Mouse (Mus musculus): ENCODE data around the gene Tshz3.

Tshz3 gene

GRCm38 (mm10) chr7:36697856-36698588 lies at the start of gene Tshz3:
Tshz3 (plus strand) TSS chr7:36698118.
- DNase-seq (ENCODE audit: extremely low read depth, low read depth) = no peak

- DNase-seq (ENCODE audit: extremely low read depth, low read depth) = no peak
Measured at GRCm38 (mm10) chr7:36655931-36656330, 42.0 kb upstream of the Tshz3 start.

- DNase-seq (ENCODE audit: extremely low read depth, low read depth) = no peak
Measured at GRCm38 (mm10) chr7:36656401-36656800, 41.5 kb upstream of the Tshz3 start.

- DNase-seq (ENCODE audit: extremely low read depth, low read depth) = no peak
Measured at GRCm38 (mm10) chr7:36658331-36658730, 39.6 kb upstream of the Tshz3 start.

GRCm38 (mm10) chr7:36659265-36659664 lies 38.7 kb upstream of the Tshz3 start:
- DNase-seq (ENCODE audit: extremely low read depth, low read depth) = no peak

GRCm38 (mm10) chr7:36660654-36661053 lies 37.3 kb upstream of the Tshz3 start:
- no peak for DNase-seq (ENCODE audit: extremely low read depth, low read depth)

GRCm38 (mm10) chr7:36663431-36663830 lies 34.5 kb upstream of the Tshz3 start:
- no peak for DNase-seq (ENCODE audit: extremely low read depth, low read depth)

- no peak for DNase-seq (ENCODE audit: extremely low read depth, low read depth)
Measured at GRCm38 (mm10) chr7:36667767-36668166, 30.2 kb upstream of the Tshz3 start.

GRCm38 (mm10) chr7:36678031-36678430 lies 19.9 kb upstream of the Tshz3 start:
- no peak for DNase-seq (ENCODE audit: extremely low read depth, low read depth)

- no peak for DNase-seq (ENCODE audit: extremely low read depth, low read depth)
Measured at GRCm38 (mm10) chr7:36678510-36678909, 19.4 kb upstream of the Tshz3 start.

- DNase-seq (ENCODE audit: extremely low read depth, low read depth) = no peak
Measured at GRCm38 (mm10) chr7:36679031-36679618, 18.8 kb upstream of the Tshz3 start.

GRCm38 (mm10) chr7:36679866-36680458 lies 18.0 kb upstream of the Tshz3 start:
- no peak for DNase-seq (ENCODE audit: extremely low read depth, low read depth)

- no peak for DNase-seq (ENCODE audit: extremely low read depth, low read depth)
Measured at GRCm38 (mm10) chr7:36687508-36687907, 10.4 kb upstream of the Tshz3 start.

- DNase-seq (ENCODE audit: extremely low read depth, low read depth) = no peak
Measured at GRCm38 (mm10) chr7:36689049-36689793, 8.7 kb upstream of the Tshz3 start.

GRCm38 (mm10) chr7:36690551-36690950 lies 7.4 kb upstream of the Tshz3 start:
- DNase-seq (ENCODE audit: extremely low read depth, low read depth) = no peak

GRCm38 (mm10) chr7:36691617-36692016 lies 6.3 kb upstream of the Tshz3 start:
- DNase-seq (ENCODE audit: extremely low read depth, low read depth) = no peak

GRCm38 (mm10) chr7:36692381-36692780 lies 5.5 kb upstream of the Tshz3 start:
- DNase-seq (ENCODE audit: extremely low read depth, low read depth) = no peak

- no peak for DNase-seq (ENCODE audit: extremely low read depth, low read depth)
Measured at GRCm38 (mm10) chr7:36693081-36693480, 4.8 kb upstream of the Tshz3 start.

- DNase-seq (ENCODE audit: extremely low read depth, low read depth) = no peak
Measured at GRCm38 (mm10) chr7:36694642-36695191, 3.2 kb upstream of the Tshz3 start.

GRCm38 (mm10) chr7:36695276-36695675 lies 2.6 kb upstream of the Tshz3 start:
- DNase-seq (ENCODE audit: extremely low read depth, low read depth) = no peak

GRCm38 (mm10) chr7:36695791-36696241 lies 2.1 kb upstream of the Tshz3 start:
- DNase-seq (ENCODE audit: extremely low read depth, low read depth) = no peak
